Mouse (Mus musculus) neural tube, embryonic 14.5 days (tissue): ENCODE data around the gene Tmem258. TPM values are rescaled to one million over a fixed set of nuclear protein-coding genes. Genes with fewer than 3 reads are reported as not detected.
A peak's percentile ranks its signal among the peaks of the same experiment; 100 is the strongest.

Source experiments
- ATAC-seq: fragments of 200-750 bp; cut with Nextera tagmentation; 2 replicates; pipeline ENCODE4 v1.8.0; 2017; ENCODE audit warnings: low read depth, mild to moderate bottlenecking, moderate TSS enrichment, moderate library complexity
- H3K27ac ChIP-seq: fragments of 300-500 bp; sonication (generic); 2 replicates; pipeline ENCODE4 v1.5.1; 2014; ENCODE audit warnings: low read depth, mild to moderate bottlenecking, control low read depth, low read length, moderate library complexity, mixed read lengths
- H3K27me3 ChIP-seq: fragments of 300-500 bp; sonication (generic); 2 replicates; pipeline ENCODE4 v1.6.1; 2014; ENCODE audit warnings: low read length; ENCODE audit not compliant: control insufficient read depth, insufficient read depth
- H3K36me3 ChIP-seq: fragments of 300-500 bp; sonication (generic); 2 replicates; pipeline ENCODE4 v1.6.1; 2014; ENCODE audit warnings: low read length, mixed read lengths; ENCODE audit not compliant: control insufficient read depth, insufficient read depth
- H3K4me1 ChIP-seq: fragments of 300-500 bp; sonication (generic); 2 replicates; pipeline ENCODE4 v1.6.1; 2014; ENCODE audit warnings: low read length; ENCODE audit not compliant: control insufficient read depth, insufficient read depth
- H3K4me2 ChIP-seq: fragments of 300-500 bp; sonication (generic); 2 replicates; pipeline ENCODE4 v1.6.1; 2014; ENCODE audit warnings: mild to moderate bottlenecking, low read depth, low read length, control low read depth
- H3K4me3 ChIP-seq: fragments of 300-500 bp; sonication (generic); 2 replicates; pipeline ENCODE4 v1.5.1; 2014; ENCODE audit warnings: low read depth, low read length, control low read depth, mixed read lengths
- H3K9ac ChIP-seq: fragments of 300-500 bp; sonication (generic); replicated peaks from 2 replicates; pipeline ENCODE4 v1.6.1; 2014; ENCODE audit warnings: low read depth, mild to moderate bottlenecking, control low read depth, low read length, mixed read lengths
- H3K9me3 ChIP-seq: fragments of 300-500 bp; sonication (generic); 2 replicates; pipeline ENCODE4 v1.6.1; 2016; ENCODE audit warnings: low read length; ENCODE audit not compliant: control insufficient read depth
- WGBS: fragments of 180-500 bp; shearing (Covaris S2); extraction: QIAGEN DNeasy Blood & Tissue Kit; methylation state at CpG from one replicate; pipeline ENCODE4 v1.1.7; 2014; 5-methylcytosine and 5-hydroxymethylcytosine counted together
- microRNA-seq: library from miRNA; unstranded; fragments of <30 nt; microRNA quantifications from one replicate; pipeline ENCODE4, GENCODE M21; 2016
- polyA plus RNA-seq: library from polyadenylated mRNA; unstranded; fragments of >200 nt; fragmentation: Nextera tagmentation; extraction: Ambion mirVana; gene quantifications from 2 replicates; pipeline ENCODE4 v1.2.1, GENCODE M21; 2014

Tmem258 gene
- polyA plus RNA-seq, 1 experiment from 2014 or later: 349 TPM

DNA sequence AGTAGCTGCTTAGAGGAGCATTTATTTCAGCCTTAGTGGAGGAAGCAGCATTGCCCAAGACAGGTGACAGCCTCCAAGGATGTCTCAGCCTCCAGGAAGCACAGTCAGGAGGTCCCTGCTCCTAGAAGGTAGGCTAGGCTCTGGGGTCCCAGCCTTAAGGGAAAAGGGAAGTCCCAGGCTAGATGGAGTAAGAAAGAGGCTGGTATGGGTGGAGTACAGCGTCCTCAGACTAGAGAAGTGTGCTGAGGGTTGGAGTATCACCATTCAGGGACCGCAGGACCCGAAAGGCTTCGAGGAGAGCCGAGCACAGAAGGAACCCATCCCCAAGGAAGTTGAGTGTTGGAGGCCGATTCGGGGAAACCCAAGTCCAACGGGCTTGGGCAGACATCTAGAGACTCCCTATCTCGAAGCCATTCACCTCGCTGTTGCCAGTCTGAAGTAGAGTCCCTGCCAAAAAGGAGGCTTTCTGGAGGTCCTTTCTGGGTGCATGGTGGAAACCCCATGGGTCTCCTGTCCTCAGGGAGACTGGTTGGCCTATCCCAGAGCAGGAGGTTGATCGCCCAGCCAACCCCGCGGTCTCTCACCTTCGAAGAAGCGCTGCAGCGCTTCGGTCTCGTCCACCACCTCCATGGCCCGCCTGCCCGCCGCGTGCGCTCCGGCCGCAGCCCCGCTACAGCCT is 36.3 kb downstream of the Tmem258 start:
- 6% methylated on average over 20 of the region's 26 CpGs for WGBS
- H3K27me3 ChIP-seq: peaks cover 5% of the 10 kb centered on the region
- no peak for ATAC-seq

DNA sequence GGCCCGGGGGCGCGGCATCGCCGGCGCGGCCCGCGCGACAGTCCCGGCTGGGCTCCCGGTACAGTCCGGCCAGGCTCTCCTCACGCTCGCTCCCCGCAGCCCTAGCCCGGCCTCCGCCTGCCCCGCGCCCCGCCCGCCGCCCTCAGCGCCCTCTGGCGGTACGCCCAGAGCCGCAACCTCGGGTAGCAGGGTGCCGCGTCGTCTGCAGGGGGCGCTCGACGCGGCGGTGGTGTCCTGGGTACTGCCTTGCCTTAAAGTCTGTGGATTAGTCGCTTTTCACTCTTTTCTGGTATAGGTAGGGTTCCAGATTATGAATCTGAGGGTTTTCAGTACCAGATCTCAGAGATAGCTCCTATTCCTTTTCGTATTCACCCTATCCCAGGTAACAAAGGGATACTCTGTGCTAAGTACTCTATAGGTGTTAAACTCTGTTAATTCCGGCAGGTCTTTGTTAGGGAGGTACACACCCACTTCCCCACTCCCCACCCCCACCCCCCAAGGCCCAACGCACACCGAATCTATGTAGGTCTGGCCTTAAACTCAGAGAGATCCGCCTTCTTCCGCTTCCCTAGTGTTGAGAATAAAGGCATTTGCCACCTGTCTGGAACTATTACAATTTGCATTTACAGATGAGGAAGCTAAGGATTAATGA is 37.0 kb downstream of the Tmem258 start, which contains the start of gene Myrf:
TSS of gene Myrf (minus strand) at position 95 of the 652 bp plus-strand sequence.
- Histone ChIP-seq H3K9ac (peak within 1 kb of the TSS; percentile 37; the same call in 1 of the 2 replicates), H3K4me2 (peak within 1 kb of the TSS; percentile 60), H3K4me1 (peaks cover 4% of the 10 kb centered on the region; the same call in 1 of the 2 replicates), H3K36me3 (no peaks in the 10 kb centered on the region), H3K27me3 (peaks cover 5% of the 10 kb centered on the region), H3K27ac (no peak within 1 kb of the TSS), H3K4me3 (peak within 1 kb of the TSS; percentile 31), H3K9me3 (no peaks in the 10 kb centered on the region)
- ATAC-seq: peak; percentile 77; the same call in 1 of the 2 replicates
- 7% methylated on average over 43 of the region's 43 CpGs for WGBS

More for the DNA sequence above, 36.3 kb downstream of the Tmem258 start:
- no peaks in the 10 kb centered on the region for H3K9me3 ChIP-seq
- H3K36me3 ChIP-seq: no peaks in the 10 kb centered on the region
- H3K4me3 ChIP-seq: peak overlapping the region; percentile 31
- H3K9ac ChIP-seq: peak overlapping the region; percentile 37; the same call in 1 of the 2 replicates
- no peak overlapping the region for H3K27ac ChIP-seq
- peaks cover 4% of the 10 kb centered on the region; the same call in 1 of the 2 replicates for H3K4me1 ChIP-seq
- peak overlapping the region; percentile 60 for H3K4me2 ChIP-seq

DNA sequence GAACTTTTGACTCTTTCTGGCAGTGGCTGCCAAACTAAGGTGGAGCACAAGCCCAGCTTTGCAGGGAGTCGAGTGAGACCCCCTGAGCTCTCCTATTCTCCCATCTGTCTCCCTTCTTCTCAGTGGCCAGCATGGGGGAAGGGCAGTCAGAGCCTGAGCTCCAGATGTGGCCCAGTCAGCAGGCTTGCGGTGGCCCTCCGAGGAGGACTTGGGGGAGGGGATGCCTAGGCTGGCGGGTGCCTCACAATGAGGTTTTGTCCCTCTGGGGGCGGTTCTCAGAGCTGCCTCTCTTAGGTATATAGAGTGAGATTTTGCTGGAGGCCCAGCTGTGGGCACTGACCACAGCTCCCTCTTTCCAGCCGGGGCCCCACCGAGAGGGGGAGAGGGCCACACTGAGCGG is 39.1 kb downstream of the Tmem258 start:
- H3K27ac ChIP-seq: no peak overlapping the region
- H3K4me1 ChIP-seq: peaks cover 4% of the 10 kb centered on the region; the same call in 1 of the 2 replicates
- H3K9me3 ChIP-seq: no peaks in the 10 kb centered on the region
- no peak overlapping the region for H3K4me2 ChIP-seq
- 3% methylated on average over 8 of the region's 8 CpGs for WGBS
- peaks cover 5% of the 10 kb centered on the region for H3K27me3 ChIP-seq
- H3K9ac ChIP-seq: no peak overlapping the region
- H3K36me3 ChIP-seq: 0 out of 2 replicates have a peak, but pooled peaks cover under 1% of the 10 kb centered on the region
- no peak overlapping the region for H3K4me3 ChIP-seq
- no peak for ATAC-seq

DNA sequence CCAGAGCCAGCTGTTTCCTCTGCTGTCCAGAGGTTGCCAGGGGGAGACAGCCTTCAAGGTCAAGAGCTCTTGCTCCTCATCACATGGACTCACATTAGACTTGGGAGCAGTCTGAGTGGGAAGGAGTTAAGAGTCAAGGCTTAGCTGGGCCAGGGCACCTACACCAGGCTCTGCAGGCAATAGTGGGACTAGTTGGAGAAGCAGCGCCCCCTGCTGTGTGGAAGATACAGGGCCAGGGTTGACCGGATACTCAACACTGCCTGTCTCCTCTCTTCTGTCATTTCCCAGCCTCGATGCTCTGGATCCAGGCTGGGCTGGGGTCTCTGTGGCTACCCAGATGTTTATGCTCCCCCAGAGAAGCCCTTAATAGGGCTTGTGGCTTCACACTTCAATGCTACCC is 40.4 kb downstream of the Tmem258 start:
- peaks cover 5% of the 10 kb centered on the region for H3K27me3 ChIP-seq
- peaks cover 3% of the 10 kb centered on the region; the same call in 1 of the 2 replicates for H3K36me3 ChIP-seq
- no peak overlapping the region for H3K9ac ChIP-seq
- WGBS: 29% methylated on average over 3 of the region's 3 CpGs
- H3K4me3 ChIP-seq: no peak overlapping the region
- H3K27ac ChIP-seq: no peak overlapping the region
- no peaks in the 10 kb centered on the region for H3K9me3 ChIP-seq
- ATAC-seq: no peak
- H3K4me1 ChIP-seq: peaks cover 4% of the 10 kb centered on the region; the same call in 1 of the 2 replicates
- no peak overlapping the region for H3K4me2 ChIP-seq

DNA sequence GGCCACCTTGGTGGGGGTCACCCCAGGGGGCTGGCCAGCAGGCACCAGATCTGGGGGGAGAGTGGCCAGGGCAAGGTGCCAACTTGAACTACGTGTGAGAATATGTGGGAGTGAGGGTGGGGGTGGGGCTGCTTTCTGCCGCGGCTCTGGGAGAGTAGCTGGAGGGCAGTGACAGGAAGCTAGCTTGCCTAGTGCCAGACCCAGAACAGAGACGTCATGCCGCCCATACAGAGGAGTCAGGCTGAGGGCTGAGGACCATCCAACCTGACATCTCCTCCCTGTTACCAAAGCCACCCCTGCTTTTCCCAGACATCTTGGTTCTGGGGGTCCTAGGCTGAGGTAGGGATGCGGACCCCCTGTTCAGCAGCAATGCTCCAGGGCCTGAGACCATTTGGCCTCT is 43.4 kb downstream of the Tmem258 start:
- Histone ChIP-seq H3K27me3 (no peaks in the 10 kb centered on the region), H3K9ac (no peak overlapping the region), H3K27ac (no peak overlapping the region), H3K36me3 (peaks cover 10% of the 10 kb centered on the region), H3K4me1 (no peaks in the 10 kb centered on the region), H3K4me3 (no peak overlapping the region), H3K4me2 (no peak overlapping the region), H3K9me3 (no peaks in the 10 kb centered on the region)
- ATAC-seq: no peak
- WGBS: 31% methylated on average over 6 of the region's 6 CpGs

DNA sequence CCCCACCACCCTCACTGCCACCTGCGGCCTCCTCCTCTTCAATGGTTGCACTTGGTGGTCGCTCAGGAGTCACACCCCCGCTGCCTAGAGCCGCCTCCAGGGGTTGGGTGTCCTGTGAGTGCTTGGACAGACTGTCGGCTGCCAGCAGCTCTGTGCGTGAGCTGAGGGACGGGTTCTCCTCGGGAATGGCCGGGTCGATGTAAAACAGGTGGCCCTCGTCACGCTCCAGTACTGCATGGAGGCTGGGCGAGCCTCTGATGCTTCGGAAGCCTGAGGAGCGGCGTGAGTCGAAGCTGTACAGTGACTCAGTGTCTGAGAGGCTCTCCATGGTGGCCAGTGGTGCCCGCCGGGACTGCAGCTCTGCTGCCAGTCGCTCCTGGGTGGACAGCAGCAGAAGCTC is 44.3 kb downstream of the Tmem258 start:
- H3K4me1 ChIP-seq: no peaks in the 10 kb centered on the region
- no peak overlapping the region for H3K4me3 ChIP-seq
- H3K27ac ChIP-seq: no peak overlapping the region
- H3K9me3 ChIP-seq: no peaks in the 10 kb centered on the region
- no peaks in the 10 kb centered on the region for H3K27me3 ChIP-seq
- peaks cover 10% of the 10 kb centered on the region for H3K36me3 ChIP-seq
- no peak overlapping the region for H3K9ac ChIP-seq
- no peak for ATAC-seq
- no peak overlapping the region for H3K4me2 ChIP-seq
- WGBS: 63% methylated on average over 20 of the region's 20 CpGs

Small RNA genes within 50 kb of the gene (microRNA-seq; reads per million reads assigned to microRNA genes)
- gene Mir6993: not detected

Other genes with a start within 250 kb of the Tmem258 start
- gene Fth1, start 223.4 kb upstream of the Tmem258 start, polyA plus RNA-seq: 1,462 and 1,732 TPM in 2 replicates
- 1.5 and 2.3 TPM in 2 replicates for gene Best1, start 202.4 kb upstream of the Tmem258 start, polyA plus RNA-seq
- 13.6 and 23.2 TPM in 2 replicates for gene Rab3il1, start 202.3 kb upstream of the Tmem258 start, polyA plus RNA-seq
- 19.3 and 19.5 TPM in 2 replicates for gene Fads3, start 162.4 kb upstream of the Tmem258 start, polyA plus RNA-seq
- gene Fads2, start 102.3 kb upstream of the Tmem258 start, polyA plus RNA-seq: 48.5 and 55.3 TPM in 2 replicates
- 148 and 165 TPM in 2 replicates for gene Fads1, start 21.1 kb upstream of the Tmem258 start, polyA plus RNA-seq
- 18.0 and 21.0 TPM in 2 replicates for gene Fen1, start 155 bp downstream of the Tmem258 start, polyA plus RNA-seq
- gene Myrf, start 36.7 kb downstream of the Tmem258 start, polyA plus RNA-seq: 0.76 and 0.95 TPM in 2 replicates
- 7.8 and 8.9 TPM in 2 replicates for gene Dagla, start 100.9 kb downstream of the Tmem258 start, polyA plus RNA-seq
- 11.4 and 15.5 TPM in 2 replicates for gene Syt7, start 185.1 kb downstream of the Tmem258 start, polyA plus RNA-seq